Mouse (Mus musculus): ENCODE data around the gene Pappa.

GRCm38 (mm10) chr4:65267066-65267465 lies 143.1 kb downstream of the Pappa start:
- TF ChIP-seq ZKSCAN1 (IDR thresholded peaks at IDR 0.05; ENCODE audit: low read depth, low read length), result no peak
- TF ChIP-seq E2F4 (IDR thresholded peaks at IDR 0.05; ENCODE audit: borderline replicate concordance, low read depth, low read length), result no peak
- no peak for TF ChIP-seq CTCF (IDR thresholded peaks at IDR 0.05 in 2 of 3, conservative IDR thresholded peaks at IDR 0.05 in 1 of 3; ENCODE audit: control insufficient read depth in 1 of 3, insufficient read depth in 1 of 3, low read depth in 2 of 3, low read length in 3 of 3, poor library complexity in 1 of 3, severe bottlenecking in 1 of 3)
- TF ChIP-seq NRF1 (IDR thresholded peaks at IDR 0.05; ENCODE audit: insufficient read depth, low read depth, low read length, poor library complexity, severe bottlenecking), result no peak
- no peak for TF ChIP-seq USF2 (IDR thresholded peaks at IDR 0.05; ENCODE audit: borderline replicate concordance in 1 of 2, insufficient read depth in 1 of 2, low read depth in 1 of 2, low read length in 2 of 2)
- TF ChIP-seq POLR2AphosphoS2 (IDR thresholded peaks at IDR 0.05; ENCODE audit: low read length), result no peak
- no peak for TF ChIP-seq EP300 (IDR thresholded peaks at IDR 0.05; ENCODE audit: low read depth in 1 of 2, low read length in 2 of 2)
- TF ChIP-seq POLR2A (IDR thresholded peaks at IDR 0.05; ENCODE audit: control insufficient read depth in 1 of 2, insufficient read depth in 1 of 2, low read depth in 1 of 2, low read length in 2 of 2, poor library complexity in 1 of 2), result no peak
- no peak for TF ChIP-seq MXI1 (IDR thresholded peaks at IDR 0.05; ENCODE audit: low read depth, low read length)
- no peak for TF ChIP-seq GATA1 (IDR thresholded peaks at IDR 0.05; ENCODE audit: low read depth, low read length)
